7 mouse cellular contexts compared by ENCODE assay signal in genomic region chr16:33251194-33252051, GRCm38 (mm10). TPM values are rescaled to one million over a fixed set of nuclear protein-coding genes. Genes with fewer than 3 reads are reported as not detected.
A peak's percentile ranks its signal among the peaks of the same experiment; 100 is the strongest.
DNase-seq lines count a peak whose midpoint lies in the region; ATAC-seq and TF ChIP-seq lines count a peak whose summit lies in the region.

Gene Snx4 (plus strand): TSS chr16:33251442.

- no peaks in the 10 kb centered on the region for H3K27me3 ChIP-seq in embryonic facial prominence, embryonic 12.5 days
- no peaks in the 10 kb centered on the region for H3K27me3 ChIP-seq in kidney, adult 2 months (replicated peaks; ENCODE audit: control insufficient read depth, insufficient read depth, low read length)
- no peaks in the 10 kb centered on the region for H3K27me3 ChIP-seq in limb, embryonic 12.5 days
- no peaks in the 10 kb centered on the region for H3K27me3 ChIP-seq in midbrain, embryonic 15.5 days (replicated peaks)
- H3K27me3 ChIP-seq in spleen, adult 2 months (ENCODE audit: control insufficient read depth, insufficient read depth, low read length) = no peaks in the 10 kb centered on the region

- no peak for TF ChIP-seq POLR2A in kidney, adult 2 months (IDR thresholded peaks at IDR 0.05; ENCODE audit: low read depth, low read length)
- no peak; the same call in 1 of the 2 replicates for TF ChIP-seq POLR2A in spleen, adult 2 months (IDR thresholded peaks at IDR 0.05; ENCODE audit: low read depth, low read length)

- H3K9me3 ChIP-seq in embryonic facial prominence, embryonic 12.5 days = no peaks in the 10 kb centered on the region
- no peaks in the 10 kb centered on the region for H3K9me3 ChIP-seq in limb, embryonic 12.5 days
- H3K9me3 ChIP-seq in midbrain, embryonic 15.5 days = no peaks in the 10 kb centered on the region

- WGBS in embryonic facial prominence, embryonic 12.5 days = under 1% methylated on average over 72 of the region's 72 CpGs
- WGBS in kidney, adult 2 months = under 1% methylated on average over 71 of the region's 72 CpGs
- under 1% methylated on average over 72 of the region's 72 CpGs for WGBS in limb, embryonic 12.5 days
- WGBS in midbrain, embryonic 15.5 days = under 1% methylated on average over 72 of the region's 72 CpGs
- under 1% methylated on average over 72 of the region's 72 CpGs for WGBS in spleen, adult 2 months

- peak; percentile 96 for DNase-seq in adrenal gland, postnatal 25 days
- peak; percentile 94 to 97 for DNase-seq in heart, adult 18-20 months
- peak; percentile 95 for DNase-seq in kidney, adult 2 months
- peak; percentile 78 to 92 for DNase-seq in spleen, adult 2 months (ENCODE audit: low read depth in 1 of 2, low spot score in 2 of 2)

- peaks cover 8% of the 10 kb centered on the region for H3K4me1 ChIP-seq in embryonic facial prominence, embryonic 12.5 days
- H3K4me1 ChIP-seq in kidney, adult 2 months (ENCODE audit: control insufficient read depth, insufficient read depth, low read length) = peaks cover 3% of the 10 kb centered on the region; the same call in 1 of the 2 replicates
- H3K4me1 ChIP-seq in limb, embryonic 12.5 days (replicated peaks) = peaks cover 14% of the 10 kb centered on the region; the same call in 1 of the 2 replicates
- peaks cover 27% of the 10 kb centered on the region for H3K4me1 ChIP-seq in midbrain, embryonic 15.5 days
- no peaks in the 10 kb centered on the region for H3K4me1 ChIP-seq in spleen, adult 2 months (ENCODE audit: control insufficient read depth, insufficient read depth, insufficient read length)

- H3K9ac ChIP-seq in embryonic facial prominence, embryonic 12.5 days = peak within 1 kb of the TSS; percentile 88
- H3K9ac ChIP-seq in limb, embryonic 12.5 days (replicated peaks) = peak within 1 kb of the TSS; percentile 94
- peak within 1 kb of the TSS; percentile 95 for H3K9ac ChIP-seq in midbrain, embryonic 15.5 days

- peak within 1 kb of the TSS; percentile 89 for H3K4me3 ChIP-seq in embryonic facial prominence, embryonic 12.5 days
- peak within 1 kb of the TSS; percentile 99 for H3K4me3 ChIP-seq in kidney, adult 2 months (ENCODE audit: insufficient read depth, low read depth, low read length)
- H3K4me3 ChIP-seq in limb, embryonic 12.5 days (replicated peaks) = peak within 1 kb of the TSS; percentile 98
- peak within 1 kb of the TSS; percentile 93 for H3K4me3 ChIP-seq in midbrain, embryonic 15.5 days
- H3K4me3 ChIP-seq in spleen, adult 2 months (ENCODE audit: extremely low read depth, insufficient read depth, insufficient read length) = peak within 1 kb of the TSS; percentile 87

- H3K4me2 ChIP-seq in embryonic facial prominence, embryonic 12.5 days (replicated peaks) = peak within 1 kb of the TSS; percentile 64
- peak within 1 kb of the TSS; percentile 68 for H3K4me2 ChIP-seq in limb, embryonic 12.5 days
- H3K4me2 ChIP-seq in midbrain, embryonic 15.5 days = peak within 1 kb of the TSS; percentile 85

- H3K36me3 ChIP-seq in embryonic facial prominence, embryonic 12.5 days = no peaks in the 10 kb centered on the region
- H3K36me3 ChIP-seq in kidney, adult 2 months (ENCODE audit: control insufficient read depth, insufficient read depth, low read length) = no peaks in the 10 kb centered on the region
- H3K36me3 ChIP-seq in limb, embryonic 12.5 days = no peaks in the 10 kb centered on the region
- H3K36me3 ChIP-seq in midbrain, embryonic 15.5 days (replicated peaks) = no peaks in the 10 kb centered on the region
- H3K36me3 ChIP-seq in spleen, adult 2 months (ENCODE audit: control insufficient read depth, insufficient read depth, low read length) = no peaks in the 10 kb centered on the region

- no peak for TF ChIP-seq CTCF in kidney, adult 2 months (conservative IDR thresholded peaks at IDR 0.05; ENCODE audit: insufficient read depth, insufficient read length, low read depth, low read length)
- TF ChIP-seq CTCF in spleen, adult 2 months (IDR thresholded peaks at IDR 0.05; ENCODE audit: extremely low read depth, insufficient read depth, insufficient read length, insufficient replicate concordance) = no peak

- peak; percentile 90 for ATAC-seq in embryonic facial prominence, embryonic 12.5 days (ENCODE audit: insufficient number of reproducible peaks, insufficient read depth, low FRiP score, low TSS enrichment)
- ATAC-seq in limb, embryonic 12.5 days (ENCODE audit: insufficient number of reproducible peaks, insufficient read depth, low FRiP score, low TSS enrichment, low read depth) = peak; percentile 96
- peak; percentile 94 for ATAC-seq in midbrain, embryonic 15.5 days (replicated peaks)

- peak within 1 kb of the TSS; percentile 82 for H3K27ac ChIP-seq in embryonic facial prominence, embryonic 12.5 days
- H3K27ac ChIP-seq in kidney, adult 2 months (ENCODE audit: insufficient read depth, low read depth, low read length) = peak within 1 kb of the TSS; percentile 83
- H3K27ac ChIP-seq in limb, embryonic 12.5 days = peak within 1 kb of the TSS; percentile 79; the same call in 1 of the 2 replicates
- peak within 1 kb of the TSS; percentile 83 for H3K27ac ChIP-seq in midbrain, embryonic 15.5 days
- H3K27ac ChIP-seq in spleen, adult 2 months (ENCODE audit: insufficient read depth, low read length) = peak within 1 kb of the TSS; percentile 86

RNA-seq across cellular contexts. Expression of gene Snx4, which starts in this region (rescaled TPM):
- total RNA-seq in adrenal gland, postnatal 25 days (2021) = 41.3 and 53.2 TPM in 2 replicates
- 79.0 and 81.0 TPM in 2 replicates for polyA plus RNA-seq in embryonic facial prominence, embryonic 12.5 days (2016; fragmentation: Nextera tagmentation; extraction: Ambion mirVana)
- total RNA-seq in heart, adult 18-20 months (2021) = 10 to 100 TPM; 23.1 to 24.6 TPM
- 12.1 and 16.2 TPM in 2 replicates for polyA plus RNA-seq in kidney, adult 2 months (2012; rRNA removed)
- polyA plus RNA-seq in limb, embryonic 12.5 days (2016; fragmentation: Nextera tagmentation; extraction: Ambion mirVana) = 71.4 and 80.7 TPM in 2 replicates
- polyA plus RNA-seq in midbrain, embryonic 15.5 days (2015; fragmentation: Nextera tagmentation; extraction: Ambion mirVana) = 82.5 and 85.3 TPM in 2 replicates
- polyA plus RNA-seq in spleen, adult 2 months (2012; rRNA removed) = 7.2 and 7.9 TPM in 2 replicates

Comparison
In these comparisons a context has a peak if more than half of its experiments do, and no peak if none do; other contexts are left out.
1. Peak in every context shown above with its lines: DNase-seq, ATAC-seq, H3K4me3 ChIP-seq and H3K27ac ChIP-seq.